Mouse (Mus musculus) testis, adult 2 months (tissue): ENCODE data around the gene Helq.

Experiments used
- CTCF ChIP-seq: fragments of 200-500 bp; IDR thresholded peaks from 2 replicates; pipeline ENCODE4 v1.5.1; 2012; ENCODE audit warnings: low read depth, mild to moderate bottlenecking, inconsistent platforms, low read length, moderate library complexity; ENCODE audit not compliant: control insufficient read depth, insufficient read depth, insufficient replicate concordance
- POLR2A ChIP-seq: fragments of 200-500 bp; IDR thresholded peaks from 2 replicates; pipeline ENCODE4 v1.6.1; 2012; ENCODE audit warnings: low read depth, mild to moderate bottlenecking, inconsistent platforms, low read length, moderate library complexity; ENCODE audit not compliant: control insufficient read depth

GRCm38 (mm10) chr5:100753407-100753806 is 45.0 kb downstream of the Helq start:
- TF ChIP-seq POLR2A (no peak), CTCF (no peak)
